Mouse (Mus musculus): ENCODE data around the gene Gnb4. TPM values are rescaled to one million over a fixed set of nuclear protein-coding genes. Genes with fewer than 3 reads are reported as not detected.
A peak's percentile ranks its signal among the peaks of the same experiment; 100 is the strongest.

The Gnb4 gene
- 10 to 100 TPM; 53.5 to 60.0 TPM for total RNA-seq (2021)
- long read RNA-seq, experiment 1, full-length matches to known transcripts: 60 of 69 reads
- long read RNA-seq, experiment 1, partial matches to known transcripts: 3 of 69 reads
- long read RNA-seq, experiment 1, other reads (novel, unspliced or antisense): 6 of 69 reads
- long read RNA-seq, experiment 2, full-length matches to known transcripts: 111 of 122 reads
- long read RNA-seq, experiment 2, partial matches to known transcripts: 0 of 122 reads
- long read RNA-seq, experiment 2, other reads (novel, unspliced or antisense): 11 of 122 reads

GRCm38 (mm10) chr3:32616331-32617052 lies at the start of gene Gnb4:
Gene Gnb4, minus strand, starts transcription at chr3:32616585.
- peak; percentile 15 to 23 for DNase-seq (ENCODE audit: low spot score in 2 of 2)

- no peak for DNase-seq (ENCODE audit: low spot score in 2 of 2)
Observed at GRCm38 (mm10) chr3:32661556-32661930, 45.2 kb upstream of the Gnb4 start.

GRCm38 (mm10) chr3:32660831-32661555 lies 44.6 kb upstream of the Gnb4 start:
- DNase-seq (ENCODE audit: low spot score in 2 of 2): no peak

GRCm38 (mm10) chr3:32660276-32660675 lies 43.9 kb upstream of the Gnb4 start:
- no peak for DNase-seq (ENCODE audit: low spot score in 2 of 2)

- DNase-seq (ENCODE audit: low spot score in 2 of 2): no peak
Observed at GRCm38 (mm10) chr3:32659506-32659905, 43.1 kb upstream of the Gnb4 start.

- DNase-seq (ENCODE audit: low spot score in 2 of 2): no peak
Observed at GRCm38 (mm10) chr3:32658821-32659220, 42.4 kb upstream of the Gnb4 start.

- no peak for DNase-seq (ENCODE audit: low spot score in 2 of 2)
Observed at GRCm38 (mm10) chr3:32658401-32658800, 42.0 kb upstream of the Gnb4 start.

- DNase-seq (ENCODE audit: low spot score in 2 of 2): no peak
Observed at GRCm38 (mm10) chr3:32656398-32656994, 40.1 kb upstream of the Gnb4 start.

GRCm38 (mm10) chr3:32655994-32656393 lies 39.6 kb upstream of the Gnb4 start:
- no peak for DNase-seq (ENCODE audit: low spot score in 2 of 2)

GRCm38 (mm10) chr3:32652739-32653138 lies 36.4 kb upstream of the Gnb4 start:
- DNase-seq (ENCODE audit: low spot score in 2 of 2): no peak

- no peak for DNase-seq (ENCODE audit: low spot score in 2 of 2)
Observed at GRCm38 (mm10) chr3:32649284-32649683, 32.9 kb upstream of the Gnb4 start.

- no peak for DNase-seq (ENCODE audit: low spot score in 2 of 2)
Observed at GRCm38 (mm10) chr3:32646918-32647317, 30.5 kb upstream of the Gnb4 start.

GRCm38 (mm10) chr3:32644751-32645150 lies 28.4 kb upstream of the Gnb4 start:
- DNase-seq (ENCODE audit: low spot score in 2 of 2): no peak

GRCm38 (mm10) chr3:32642116-32642515 lies 25.7 kb upstream of the Gnb4 start:
- no peak for DNase-seq (ENCODE audit: low spot score in 2 of 2)

- no peak for DNase-seq (ENCODE audit: low spot score in 2 of 2)
Observed at GRCm38 (mm10) chr3:32638240-32638639, 21.9 kb upstream of the Gnb4 start.

GRCm38 (mm10) chr3:32632760-32633264 lies 16.4 kb upstream of the Gnb4 start:
- no peak for DNase-seq (ENCODE audit: low spot score in 2 of 2)

GRCm38 (mm10) chr3:32630210-32630609 lies 13.8 kb upstream of the Gnb4 start:
- no peak for DNase-seq (ENCODE audit: low spot score in 2 of 2)

- no peak for DNase-seq (ENCODE audit: low spot score in 2 of 2)
Observed at GRCm38 (mm10) chr3:32628141-32628540, 11.8 kb upstream of the Gnb4 start.

- DNase-seq (ENCODE audit: low spot score in 2 of 2): no peak
Observed at GRCm38 (mm10) chr3:32622106-32622505, 5.7 kb upstream of the Gnb4 start.

- no peak for DNase-seq (ENCODE audit: low spot score in 2 of 2)
Observed at GRCm38 (mm10) chr3:32621658-32622057, 5.3 kb upstream of the Gnb4 start.

- DNase-seq (ENCODE audit: low spot score in 2 of 2): no peak
Observed at GRCm38 (mm10) chr3:32617053-32617642, 763 bp upstream of the Gnb4 start.

Data from adrenal gland, postnatal 4 days (tissue).